Mouse (Mus musculus): ENCODE data around the gene Cyp2a22. TPM values are rescaled to one million over a fixed set of nuclear protein-coding genes. Genes with fewer than 3 reads are reported as not detected.
"Not testable (repeated sequence)": the region's sequence is repeated elsewhere in the genome, so short reads cannot be mapped to it uniquely, and the experiment has no call there.

Gene Cyp2a22
- not detected in 2 replicates for polyA plus RNA-seq (2011; ENCODE audit: insufficient read length, low read depth, missing spikeins)

GRCm38 (mm10) chr7:26939262-26939661, at the start of gene Cyp2a22:
TSS of gene Cyp2a22 (minus strand) at chr7:26939384.
- no peak within 1 kb of the TSS for H3K27ac ChIP-seq (ENCODE audit: insufficient read depth, low read length)
- no peaks in the 10 kb centered on the region for H3K4me1 ChIP-seq (ENCODE audit: control insufficient read depth, insufficient read depth, low read length)
- no peak for TF ChIP-seq POLR2A (IDR thresholded peaks at IDR 0.05; ENCODE audit: low read depth, low read length)
- no peak for TF ChIP-seq CTCF (IDR thresholded peaks at IDR 0.05; ENCODE audit: borderline replicate concordance, insufficient read depth, low read length)
- H3K4me3 ChIP-seq (ENCODE audit: insufficient read depth, low read length), result no peak within 1 kb of the TSS

DNA sequence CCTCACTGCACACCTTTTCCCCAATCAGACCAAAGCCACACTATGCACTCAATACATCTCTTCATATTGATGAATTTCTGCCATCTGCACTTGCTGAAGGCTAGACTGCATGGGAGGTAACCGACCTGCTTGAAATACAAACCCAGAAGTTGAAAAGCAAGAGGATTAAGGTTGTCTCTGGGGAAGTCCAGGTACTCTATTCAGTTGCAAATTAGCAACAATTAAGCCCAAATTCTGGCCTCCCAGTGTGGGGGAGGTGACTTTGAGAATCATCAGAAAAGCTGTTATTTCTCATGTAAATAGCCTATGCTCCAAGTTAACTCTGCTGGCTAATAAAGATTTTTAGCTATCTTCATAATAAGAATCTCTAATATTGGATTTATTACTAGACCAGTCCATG, 44.0 kb upstream of the Cyp2a22 start:
- not testable (repeated sequence) for H3K27ac ChIP-seq (ENCODE audit: insufficient read depth, low read length)

DNA sequence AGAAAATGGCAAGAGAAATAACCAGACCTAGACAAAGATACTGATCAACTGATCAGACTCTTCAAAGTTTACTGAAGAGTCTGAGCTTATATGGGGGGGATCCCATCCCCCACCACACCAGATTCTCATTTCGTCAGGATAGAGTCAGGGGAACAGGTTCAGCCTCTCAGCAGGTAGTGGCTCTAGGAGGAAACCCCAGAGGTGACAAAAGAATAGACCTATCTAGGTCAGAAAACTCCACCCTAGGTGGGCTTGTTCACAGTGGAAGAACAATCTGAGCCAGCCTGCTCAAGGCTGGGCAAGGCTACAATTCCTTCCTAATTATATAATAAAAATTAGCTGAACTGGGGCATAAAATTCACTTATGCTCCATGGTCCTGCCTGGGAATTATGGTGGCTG, 43.4 kb upstream of the Cyp2a22 start:
- H3K4me1 ChIP-seq (ENCODE audit: control insufficient read depth, insufficient read depth, low read length), result no peaks in the 10 kb centered on the region
- no peak overlapping the region for H3K4me3 ChIP-seq (ENCODE audit: insufficient read depth, low read length)
- no peak for TF ChIP-seq CTCF (IDR thresholded peaks at IDR 0.05; ENCODE audit: borderline replicate concordance, insufficient read depth, low read length)
- TF ChIP-seq POLR2A (IDR thresholded peaks at IDR 0.05; ENCODE audit: low read depth, low read length), result no peak
- H3K27ac ChIP-seq (ENCODE audit: insufficient read depth, low read length), result no peak overlapping the region

More for the DNA sequence above, 44.0 kb upstream of the Cyp2a22 start:
- not testable (repeated sequence) for H3K4me1 ChIP-seq (ENCODE audit: control insufficient read depth, insufficient read depth, low read length); H3K4me3 ChIP-seq (ENCODE audit: insufficient read depth, low read length)

GRCm38 (mm10) chr7:26981937-26982336, 42.8 kb upstream of the Cyp2a22 start:
- not testable (repeated sequence) for H3K4me1 ChIP-seq (ENCODE audit: control insufficient read depth, insufficient read depth, low read length); H3K27ac ChIP-seq (ENCODE audit: insufficient read depth, low read length)

DNA sequence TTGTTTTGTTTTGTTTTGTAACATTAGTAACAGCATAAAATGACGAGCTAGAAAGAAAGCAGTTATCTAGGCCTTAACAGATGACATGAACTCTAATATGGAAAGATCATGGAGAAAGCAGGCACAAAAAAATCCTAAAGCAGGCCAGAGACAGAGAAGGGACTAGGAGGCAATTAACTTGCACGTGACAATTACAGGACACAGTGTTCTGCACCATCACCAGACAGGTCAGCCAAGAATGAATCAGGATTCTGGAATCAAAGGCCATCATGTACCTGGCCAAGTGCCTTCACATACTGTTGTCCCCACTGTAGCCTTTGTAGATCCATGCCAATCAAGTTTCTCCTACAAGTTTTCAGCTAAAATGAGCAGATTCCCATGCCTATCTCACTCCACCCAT, 42.3 kb upstream of the Cyp2a22 start:
- H3K27ac ChIP-seq (ENCODE audit: insufficient read depth, low read length); H3K4me3 ChIP-seq (ENCODE audit: insufficient read depth, low read length); H3K4me1 ChIP-seq (ENCODE audit: control insufficient read depth, insufficient read depth, low read length): not testable (repeated sequence)

More at GRCm38 (mm10) chr7:26981937-26982336, 42.8 kb upstream of the Cyp2a22 start:
- H3K4me3 ChIP-seq (ENCODE audit: insufficient read depth, low read length), result not testable (repeated sequence)

DNA sequence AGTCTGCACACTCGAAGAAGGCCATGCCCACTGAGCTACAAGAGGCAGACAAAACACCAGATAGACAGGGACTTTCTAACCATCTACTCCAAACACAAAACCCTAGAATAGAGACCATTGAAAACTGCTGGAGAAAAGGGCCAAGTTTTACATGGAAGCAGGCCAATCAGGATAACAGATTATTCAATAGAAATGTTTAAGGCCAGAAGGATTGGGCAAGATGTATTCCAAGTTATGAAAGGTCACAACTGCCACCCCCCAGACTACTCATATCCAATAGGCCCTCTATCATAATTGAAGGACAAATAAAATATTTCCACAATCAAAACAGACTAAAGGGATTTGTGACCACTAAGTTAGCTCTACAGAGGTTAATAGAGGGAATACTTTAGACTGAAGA, 23.2 kb upstream of the Cyp2a22 start:
- not testable (repeated sequence) for H3K4me3 ChIP-seq (ENCODE audit: insufficient read depth, low read length); H3K27ac ChIP-seq (ENCODE audit: insufficient read depth, low read length); H3K4me1 ChIP-seq (ENCODE audit: control insufficient read depth, insufficient read depth, low read length)

DNA sequence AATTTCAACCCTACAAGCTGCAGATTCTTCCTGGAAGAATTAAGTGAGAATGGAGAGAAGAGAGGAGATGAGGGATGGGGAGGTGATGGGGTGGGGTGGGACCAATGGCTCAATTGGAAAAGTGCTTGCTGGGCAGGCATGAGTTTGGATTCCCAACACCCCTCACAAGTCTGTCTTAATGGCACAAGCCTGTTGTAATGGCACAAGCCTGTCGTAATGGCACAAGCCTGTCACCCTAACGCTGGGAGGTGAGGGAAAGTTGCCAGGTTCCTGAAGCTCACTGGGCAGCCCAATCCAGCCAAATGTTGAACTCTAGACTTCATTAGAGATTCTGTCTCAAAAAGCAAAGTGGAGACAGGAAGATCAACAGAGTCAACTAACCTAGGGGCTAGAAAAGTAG, 14.1 kb upstream of the Cyp2a22 start:
- H3K27ac ChIP-seq (ENCODE audit: insufficient read depth, low read length); H3K4me3 ChIP-seq (ENCODE audit: insufficient read depth, low read length); H3K4me1 ChIP-seq (ENCODE audit: control insufficient read depth, insufficient read depth, low read length): not testable (repeated sequence)

- not testable (repeated sequence) for H3K4me3 ChIP-seq (ENCODE audit: insufficient read depth, low read length); H3K4me1 ChIP-seq (ENCODE audit: control insufficient read depth, insufficient read depth, low read length); H3K27ac ChIP-seq (ENCODE audit: insufficient read depth, low read length)
These were observed 13.5 kb upstream of the Cyp2a22 start for GRCm38 (mm10) chr7:26952671-26953070.

GRCm38 (mm10) chr7:26941320-26941925, 2.2 kb upstream of the Cyp2a22 start:
- not testable (repeated sequence) for H3K4me1 ChIP-seq (ENCODE audit: control insufficient read depth, insufficient read depth, low read length); H3K4me3 ChIP-seq (ENCODE audit: insufficient read depth, low read length); H3K27ac ChIP-seq (ENCODE audit: insufficient read depth, low read length)

GRCm38 (mm10) chr7:26917114-26917513, 22.1 kb downstream of the Cyp2a22 start:
- H3K4me1 ChIP-seq (ENCODE audit: control insufficient read depth, insufficient read depth, low read length); H3K4me3 ChIP-seq (ENCODE audit: insufficient read depth, low read length); H3K27ac ChIP-seq (ENCODE audit: insufficient read depth, low read length): not testable (repeated sequence)

Other genes with a start within 250 kb of the Cyp2a22 start
- not detected in 2 replicates for gene Cyp2b19, start 182.2 kb downstream of the Cyp2a22 start, polyA plus RNA-seq (2011; ENCODE audit: insufficient read length, low read depth, missing spikeins)
- not detected in 2 replicates for gene Cyp2g1, start 130.5 kb downstream of the Cyp2a22 start, polyA plus RNA-seq (2011; ENCODE audit: insufficient read length, low read depth, missing spikeins)
- gene Cyp2a5, start 104.1 kb downstream of the Cyp2a22 start, polyA plus RNA-seq (2011; ENCODE audit: insufficient read length, low read depth, missing spikeins), result not detected in 2 replicates
- gene Cyp2a12, start 89.7 kb upstream of the Cyp2a22 start, polyA plus RNA-seq (2011; ENCODE audit: insufficient read length, low read depth, missing spikeins), result not detected in 2 replicates
- gene Cyp2f2, start 180.5 kb upstream of the Cyp2a22 start, polyA plus RNA-seq (2011; ENCODE audit: insufficient read length, low read depth, missing spikeins), result 0.30 TPM in 1 of 2 replicates, not detected in the other
- gene Cyp2t4, start 214.3 kb upstream of the Cyp2a22 start, polyA plus RNA-seq (2011; ENCODE audit: insufficient read length, low read depth, missing spikeins), result not detected in 2 replicates
- gene Egln2, start 227.4 kb upstream of the Cyp2a22 start, polyA plus RNA-seq (2011; ENCODE audit: insufficient read length, low read depth, missing spikeins), result 26.8 and 30.5 TPM in 2 replicates
- 39.9 and 50.0 TPM in 2 replicates for gene Rab4b, start 239.5 kb upstream of the Cyp2a22 start, polyA plus RNA-seq (2011; ENCODE audit: insufficient read length, low read depth, missing spikeins)
- not detected in 2 replicates for gene Gm21983, start 241.7 kb upstream of the Cyp2a22 start, polyA plus RNA-seq (2011; ENCODE audit: insufficient read length, low read depth, missing spikeins)
- not detected in 2 replicates for gene Mia, start 241.8 kb upstream of the Cyp2a22 start, polyA plus RNA-seq (2011; ENCODE audit: insufficient read length, low read depth, missing spikeins)

Measured in embryonic fibroblast, embryonic 13.5 days (primary cell).